Mouse (Mus musculus) right cerebral cortex, postnatal 10 days (tissue): ENCODE data around the gene Golm1.
A peak's percentile ranks its signal among the peaks of the same experiment; 100 is the strongest.

ENCODE experiments used
- DNase-seq, 2 experiments: peaks; one replicate each; pipeline ENCODE4 v3.0.0; 2021; ENCODE audit warnings: low spot score in 2 of 2

Golm1 gene

GRCm38 (mm10) chr13:59676316-59677229 is 962 bp upstream of the Golm1 start:
- no peak for DNase-seq

DNA sequence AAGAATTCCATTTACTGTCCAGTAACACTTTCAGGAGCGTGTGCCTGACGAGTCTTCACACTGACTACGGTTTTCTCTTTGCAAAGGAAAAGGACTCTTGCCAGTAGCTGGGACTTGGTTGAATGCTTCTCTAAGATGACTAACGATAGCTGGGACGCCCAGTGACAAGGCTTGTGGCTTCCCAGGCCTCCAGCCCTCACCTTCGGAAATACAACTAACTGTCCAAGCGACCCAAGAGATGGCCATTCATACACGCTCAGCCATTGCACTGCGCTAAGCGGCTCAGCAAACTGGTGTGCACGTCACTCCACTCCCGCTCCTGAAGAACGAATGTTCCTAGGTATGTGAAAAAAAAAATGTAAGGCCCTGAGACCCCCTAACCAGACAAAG is 855 bp downstream of the Golm1 start:
- DNase-seq: no peak

DNA sequence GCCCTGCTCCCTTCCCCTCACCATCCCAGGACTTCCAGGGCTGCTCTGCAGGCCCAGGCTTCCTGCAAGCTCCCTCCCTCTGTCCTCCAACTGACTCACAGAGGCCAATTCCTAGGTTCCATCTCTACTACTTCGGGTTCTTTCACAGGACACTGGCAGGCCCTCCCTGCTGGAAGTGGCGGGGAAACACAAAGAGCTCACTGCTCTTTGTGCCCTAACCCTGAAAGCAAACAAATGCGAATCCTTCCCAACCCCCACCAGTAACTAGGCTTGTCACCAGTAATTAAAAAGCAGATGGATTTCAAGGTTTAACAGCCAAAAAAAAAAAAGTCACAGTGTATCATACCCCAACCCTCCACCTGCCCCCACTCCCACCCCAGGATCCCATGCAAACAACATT is 1.4 kb downstream of the Golm1 start:
- no peak for DNase-seq

DNA sequence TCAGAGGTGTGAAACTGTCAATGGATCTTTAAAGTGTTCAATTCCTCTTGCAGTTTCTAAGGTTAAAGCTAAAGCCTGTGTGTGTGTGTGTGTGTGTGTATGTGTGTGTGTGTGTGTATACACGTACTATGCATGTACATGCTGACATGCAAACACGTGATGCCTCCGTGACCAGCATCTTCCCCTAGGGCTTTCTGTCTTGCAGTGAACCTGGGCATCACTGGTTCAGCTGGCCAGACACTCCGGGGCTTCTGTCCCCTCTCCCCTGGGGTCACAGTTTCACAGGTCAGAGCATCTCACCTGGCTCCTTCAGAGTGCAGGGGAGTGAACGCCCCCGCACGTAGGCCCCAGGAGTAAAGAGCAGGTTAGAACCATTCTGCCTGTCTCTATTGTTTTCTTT is 2.0 kb downstream of the Golm1 start:
- DNase-seq: no peak

GRCm38 (mm10) chr13:59672248-59672647 is 3.4 kb downstream of the Golm1 start:
- peak in 1 of 2 experiments; percentile 45 for DNase-seq

DNA sequence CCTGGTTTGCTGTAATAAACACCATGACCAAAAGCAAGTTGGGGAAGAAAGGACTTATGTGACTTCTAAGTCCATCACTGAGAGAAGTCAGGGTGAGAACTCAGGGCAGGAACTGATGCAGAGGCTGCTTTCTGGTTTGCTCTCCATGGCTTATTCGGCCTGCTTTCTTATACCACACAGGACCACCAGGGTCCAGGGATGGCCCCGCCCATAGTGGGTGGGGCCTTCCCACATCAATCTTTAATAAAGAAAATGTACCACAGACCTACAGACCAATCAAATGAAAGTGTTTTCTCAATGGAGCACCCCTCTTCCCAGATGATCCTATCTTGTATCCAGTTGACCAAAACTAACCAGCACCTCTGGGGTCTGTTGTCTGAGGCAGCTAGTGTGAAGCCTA is 4.1 kb downstream of the Golm1 start:
- no peak for DNase-seq

DNA sequence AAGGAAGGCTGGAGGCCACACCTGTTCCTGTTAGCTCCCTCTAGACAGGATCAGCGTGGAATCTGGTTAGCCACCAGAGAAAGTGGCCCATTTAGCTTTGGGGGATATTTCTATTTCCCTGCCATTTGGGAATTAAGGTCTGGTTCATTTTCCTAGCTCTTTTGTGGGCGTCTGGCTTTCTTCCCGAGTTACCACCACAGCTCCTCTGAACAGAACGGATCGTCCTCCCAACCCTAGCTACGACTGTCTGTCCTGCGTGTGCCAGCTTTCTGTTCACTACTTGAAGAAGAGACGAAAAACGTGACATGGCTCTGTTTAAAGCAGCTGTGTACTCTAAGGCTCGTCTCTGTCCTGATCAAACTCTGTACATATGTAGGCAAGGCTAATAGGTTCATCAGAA is 5.7 kb downstream of the Golm1 start:
- no peak for DNase-seq

DNA sequence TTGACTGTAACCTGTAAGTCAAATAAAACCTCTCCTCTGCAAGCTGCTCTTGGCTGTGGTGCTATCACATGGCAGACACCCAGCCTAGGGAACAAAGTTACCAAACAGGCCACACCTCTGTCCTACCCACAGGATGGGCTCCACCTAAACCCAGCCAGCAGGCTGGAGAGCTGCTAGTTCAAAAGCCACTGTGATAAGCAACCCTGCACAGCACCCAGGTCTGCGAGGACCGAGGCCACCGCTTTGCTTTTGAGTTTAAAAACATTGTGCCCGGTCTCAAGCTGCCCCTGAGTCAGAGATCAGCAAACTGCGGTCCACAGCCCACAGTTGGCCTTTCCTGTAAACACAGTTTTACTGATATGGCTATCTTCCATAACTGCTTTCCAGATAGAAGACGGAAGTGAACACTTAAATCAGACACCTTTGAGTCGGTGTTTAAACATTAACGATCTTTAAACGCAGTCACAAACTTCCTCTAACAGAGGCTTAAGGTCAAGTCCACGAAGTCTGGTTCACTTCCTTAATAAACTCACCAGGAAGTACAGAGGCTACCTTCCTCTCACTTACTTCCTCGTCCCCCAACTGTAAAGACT is 7.0 kb downstream of the Golm1 start:
- no peak for DNase-seq

GRCm38 (mm10) chr13:59667763-59668162 is 7.8 kb downstream of the Golm1 start:
- DNase-seq: no peak

- DNase-seq: no peak
Measured at GRCm38 (mm10) chr13:59663939-59664712, 11.5 kb downstream of the Golm1 start.

- DNase-seq: no peak
Measured at GRCm38 (mm10) chr13:59661966-59662365, 13.6 kb downstream of the Golm1 start.

DNA sequence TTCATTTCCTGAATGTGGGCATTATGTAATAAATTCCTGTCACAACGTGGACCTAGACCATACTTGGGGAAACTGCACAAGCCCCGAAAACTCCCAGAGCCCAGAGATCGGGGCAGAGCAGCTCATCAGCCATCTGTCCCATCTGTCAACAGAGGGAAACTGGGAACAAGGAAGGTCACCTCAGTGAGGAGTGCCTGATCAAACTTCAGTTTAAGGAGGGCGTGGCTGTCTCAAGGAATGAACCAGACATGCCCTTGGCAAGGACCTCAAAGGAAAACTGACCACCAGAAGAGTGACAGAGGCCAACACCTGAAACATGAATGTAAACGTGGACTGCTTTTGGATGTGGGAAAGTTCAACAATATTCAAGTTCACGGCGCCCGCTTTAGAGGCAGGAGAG is 14.2 kb downstream of the Golm1 start:
- DNase-seq: no peak

GRCm38 (mm10) chr13:59660371-59660770 is 15.2 kb downstream of the Golm1 start:
- DNase-seq: no peak

DNA sequence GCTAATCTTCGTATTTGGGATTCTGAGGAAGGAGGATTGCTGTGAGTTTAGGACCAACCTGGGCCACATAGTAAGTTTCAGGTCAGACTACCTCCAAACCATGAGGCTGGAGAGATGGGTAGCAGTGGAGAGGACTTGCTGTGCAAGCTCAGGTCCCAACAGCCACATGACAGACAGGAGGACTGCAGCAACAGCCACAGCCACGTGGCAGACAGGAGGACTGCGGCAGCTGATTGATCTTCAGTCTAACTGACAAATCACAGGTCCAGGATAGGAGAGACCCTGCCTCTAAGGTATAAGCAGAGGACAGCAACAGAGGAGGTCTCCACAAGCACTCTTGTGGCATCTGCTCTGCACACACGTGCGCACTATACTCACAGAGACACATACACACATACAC is 17.8 kb downstream of the Golm1 start:
- no peak for DNase-seq

DNA sequence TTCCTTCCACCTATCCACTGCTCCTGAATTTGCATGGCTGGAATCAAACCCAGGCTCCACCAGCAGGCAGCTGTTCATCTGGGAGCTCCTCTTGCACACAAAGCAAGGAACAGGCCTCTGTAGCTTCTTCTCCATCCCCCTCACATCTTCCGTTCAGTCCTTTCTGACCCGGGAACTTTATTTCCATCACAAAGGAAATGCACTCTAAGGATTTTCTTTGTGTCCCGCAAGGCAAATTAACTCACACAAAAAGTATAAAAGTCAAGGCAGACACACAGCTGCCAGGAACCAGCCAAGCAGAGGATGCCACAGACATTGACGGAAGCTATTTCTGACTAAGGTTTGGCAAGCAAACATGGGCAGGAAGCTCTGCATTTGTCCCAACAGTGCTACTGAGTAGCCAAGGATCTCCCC is 18.6 kb downstream of the Golm1 start:
- DNase-seq: peak in 1 of 2 experiments; percentile 49

DNA sequence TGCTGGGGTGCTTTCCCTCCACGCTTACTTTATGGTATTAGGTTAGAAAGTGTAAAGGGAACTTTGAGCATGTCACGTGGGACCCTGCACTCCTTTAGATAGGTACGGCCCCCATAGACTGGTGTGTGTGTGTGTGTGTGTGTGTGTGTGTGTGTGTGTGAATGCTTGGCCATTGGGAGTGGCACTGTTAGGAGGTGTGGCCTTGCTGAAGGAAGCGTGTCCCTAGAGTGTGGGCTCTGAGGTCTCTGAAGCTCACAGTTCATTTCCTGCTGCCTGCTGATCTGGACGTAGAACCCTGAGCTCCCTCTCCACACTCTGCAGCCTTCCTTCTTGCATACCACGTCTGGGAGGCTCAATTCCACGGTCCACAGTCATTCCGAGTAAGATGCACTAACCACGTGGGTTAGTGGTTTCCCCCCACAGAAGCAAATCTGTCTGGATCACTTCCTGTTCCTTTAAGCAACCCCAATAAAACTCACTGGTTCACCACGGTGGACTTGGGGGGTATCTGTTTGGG is 19.2 kb downstream of the Golm1 start:
- DNase-seq: no peak

GRCm38 (mm10) chr13:59655718-59656315 is 19.8 kb downstream of the Golm1 start:
- no peak for DNase-seq

DNA sequence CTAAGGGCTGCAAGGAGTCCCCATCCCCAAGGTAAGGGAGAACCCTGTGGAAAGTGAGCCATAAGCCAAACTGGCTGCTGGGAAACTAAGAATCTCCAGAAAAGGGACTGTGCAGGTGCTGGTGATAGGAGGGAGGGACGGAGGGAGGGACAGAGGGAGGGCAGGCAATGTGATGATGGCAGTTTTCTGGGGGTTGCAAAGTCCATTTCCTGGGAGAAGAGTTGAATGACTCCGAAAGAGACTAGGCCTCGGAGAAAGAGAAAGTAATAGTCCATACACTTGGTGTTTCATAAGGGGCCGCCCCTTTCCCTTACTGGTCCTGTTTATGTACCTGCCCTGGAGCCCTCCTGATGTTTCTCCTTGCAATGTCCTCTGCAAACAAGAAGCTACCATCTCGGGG is 21.1 kb downstream of the Golm1 start:
- no peak for DNase-seq

- DNase-seq: no peak
Measured at GRCm38 (mm10) chr13:59653136-59653535, 22.5 kb downstream of the Golm1 start.

DNA sequence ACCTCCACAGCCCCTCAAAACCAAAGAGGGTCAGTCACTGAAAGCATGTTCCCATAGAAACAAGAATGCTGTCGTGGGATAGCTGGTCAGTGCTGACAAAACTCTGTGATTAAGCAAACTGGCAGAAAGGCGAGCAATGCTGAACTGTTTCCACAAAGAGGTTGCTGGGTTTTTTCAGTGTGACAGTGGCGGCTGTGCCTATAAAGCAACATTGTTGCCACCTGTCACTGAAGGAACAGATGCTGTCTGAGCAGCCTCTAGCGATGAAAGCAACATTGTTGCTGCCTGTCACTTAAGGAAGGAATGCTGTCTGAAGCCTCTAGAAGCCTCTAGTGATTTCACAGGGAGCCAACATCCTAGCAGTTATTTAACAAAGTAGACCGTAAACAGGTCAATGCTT is 23.0 kb downstream of the Golm1 start:
- DNase-seq: no peak

DNA sequence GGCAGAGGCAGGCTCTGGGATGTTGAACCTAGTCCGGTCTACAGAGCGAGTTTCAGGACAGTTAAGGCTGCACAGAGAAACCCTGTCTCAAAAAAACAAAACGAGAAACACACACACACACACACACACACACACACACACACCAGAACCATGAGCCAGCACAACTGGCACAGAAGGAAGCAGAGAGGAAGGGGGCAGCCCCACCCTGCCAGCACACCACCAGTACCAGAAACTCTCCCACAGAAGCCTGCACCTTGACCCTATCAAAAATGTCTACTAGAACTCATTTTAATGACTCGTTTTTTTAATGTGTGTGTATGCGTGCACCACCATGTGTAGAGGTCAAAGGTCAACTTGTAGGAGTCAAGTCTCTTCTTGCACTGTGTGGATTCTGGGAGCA is 25.8 kb downstream of the Golm1 start:
- no peak for DNase-seq

GRCm38 (mm10) chr13:59648598-59648997 is 27.0 kb downstream of the Golm1 start:
- no peak for DNase-seq
